Mouse (Mus musculus): ENCODE measurements around the gene Gpr37.

DNA sequence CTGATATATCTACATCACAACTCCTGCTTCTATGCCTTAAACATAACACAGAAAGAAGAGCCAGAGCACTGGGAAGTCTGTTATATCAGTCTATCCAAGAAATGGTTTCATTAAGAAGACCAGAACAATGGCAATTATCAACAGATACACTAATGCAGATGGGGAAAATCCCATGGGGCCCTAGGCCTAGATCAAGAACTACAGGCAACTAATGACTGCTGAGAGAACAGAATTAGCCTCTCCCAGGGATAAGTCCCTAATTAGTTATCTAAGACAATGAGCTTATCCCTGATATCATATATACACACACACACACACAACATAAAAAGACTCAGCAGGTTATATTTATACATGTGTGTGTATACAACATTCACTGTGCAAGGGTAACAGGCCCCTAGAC, 46.0 kb upstream of the Gpr37 start:
- no peak for TF ChIP-seq CTCF (IDR thresholded peaks at IDR 0.05; ENCODE audit: control insufficient read depth, insufficient read depth, insufficient read length)
- no peak for TF ChIP-seq MAX (IDR thresholded peaks at IDR 0.05)
